Mouse (Mus musculus): Measurements from ENCODE around the gene Gm44503.

Gene Gm44503

GRCm38 (mm10) chr9:72974734-72975133 is 16.1 kb downstream of the Gm44503 start:
- no peak for DNase-seq

- no peak for DNase-seq
Measured at GRCm38 (mm10) chr9:72975242-72975641, 16.6 kb downstream of the Gm44503 start.

GRCm38 (mm10) chr9:72983066-72983465 is 24.4 kb downstream of the Gm44503 start:
- no peak for DNase-seq

GRCm38 (mm10) chr9:72985250-72986220 is 26.9 kb downstream of the Gm44503 start, which contains the start of the genes Ccpg1os and Ccpg1:
Ccpg1os (minus strand) TSS chr9:72985382.
Ccpg1 (plus strand) TSS chr9:72985429.
- peak; percentile 99 for DNase-seq

- DNase-seq = no peak
Measured at GRCm38 (mm10) chr9:72987703-72988102, 29.1 kb downstream of the Gm44503 start.

GRCm38 (mm10) chr9:72988706-72989105 is 30.1 kb downstream of the Gm44503 start:
- no peak for DNase-seq

GRCm38 (mm10) chr9:72991420-72991819 is 32.8 kb downstream of the Gm44503 start:
- DNase-seq = no peak

- DNase-seq = no peak
Measured at GRCm38 (mm10) chr9:72992576-72992975, 33.9 kb downstream of the Gm44503 start.

- DNase-seq = no peak
Measured at GRCm38 (mm10) chr9:72996167-72996566, 37.5 kb downstream of the Gm44503 start.

- DNase-seq = no peak
Measured at GRCm38 (mm10) chr9:72996806-72997205, 38.2 kb downstream of the Gm44503 start.

- no peak for DNase-seq
Measured at GRCm38 (mm10) chr9:73000487-73000886, 41.8 kb downstream of the Gm44503 start.

GRCm38 (mm10) chr9:73001314-73002011 is 42.8 kb downstream of the Gm44503 start:
- no peak for DNase-seq

- DNase-seq = no peak
Measured at GRCm38 (mm10) chr9:73002177-73002576, 43.5 kb downstream of the Gm44503 start.

- no peak for DNase-seq
Measured at GRCm38 (mm10) chr9:73004076-73004475, 45.4 kb downstream of the Gm44503 start.

- no peak for DNase-seq
Measured at GRCm38 (mm10) chr9:73005106-73005505, 46.5 kb downstream of the Gm44503 start.

GRCm38 (mm10) chr9:73006175-73006574 is 47.5 kb downstream of the Gm44503 start:
- no peak for DNase-seq

- DNase-seq = no peak
Measured at GRCm38 (mm10) chr9:73008384-73008783, 49.7 kb downstream of the Gm44503 start.

GRCm38 (mm10) chr9:73012629-73013028 is 54.0 kb downstream of the Gm44503 start:
- no peak for DNase-seq

- peak; percentile 50 for DNase-seq
Measured at GRCm38 (mm10) chr9:73014724-73015123, 56.1 kb downstream of the Gm44503 start.

GRCm38 (mm10) chr9:73019841-73020240 is 61.2 kb downstream of the Gm44503 start:
- DNase-seq = no peak

GRCm38 (mm10) chr9:73020566-73021097 is 62.0 kb downstream of the Gm44503 start:
- no peak for DNase-seq

- peak; percentile 27 for DNase-seq
Measured at GRCm38 (mm10) chr9:73025818-73026636, 67.4 kb downstream of the Gm44503 start.

- no peak for DNase-seq
Measured at GRCm38 (mm10) chr9:73030443-73030842, 71.8 kb downstream of the Gm44503 start.

All from layer of hippocampus, adult 9-11 months (tissue).